Mouse (Mus musculus) G1E (cell line): ENCODE measurements at regions not wholly inside any gene's neighbourhood (a gene's known extent, or its start where the extent isn't known, plus 50 kb on each side); places are given as distances from the start of the nearest gene placed in this dataset.

Experiments
- CTCF ChIP-seq: IDR thresholded peaks from 2 replicates; pipeline ENCODE4 v1.5.1; 2012; ENCODE audit warnings: low read depth, low read length, inconsistent platforms, mixed read lengths
- GATA1 ChIP-seq: IDR thresholded peaks from 2 replicates; pipeline ENCODE4 v1.6.1; 2012; ENCODE audit warnings: borderline replicate concordance, low read length, inconsistent platforms, mixed read lengths
- TAL1 ChIP-seq: conservative IDR thresholded peaks from 2 replicates; pipeline ENCODE4 v1.6.1; 2012; ENCODE audit warnings: low read depth, low read length, inconsistent platforms, mixed read lengths

GRCm38 (mm10) chr12:92723022-92723421 lies 874.1 kb upstream of the Sel1l start:
- TF ChIP-seq CTCF (no peak), TAL1 (no peak), GATA1 (no peak)
